Mouse (Mus musculus): Measurements from ENCODE around the gene Zic2.

DNA sequence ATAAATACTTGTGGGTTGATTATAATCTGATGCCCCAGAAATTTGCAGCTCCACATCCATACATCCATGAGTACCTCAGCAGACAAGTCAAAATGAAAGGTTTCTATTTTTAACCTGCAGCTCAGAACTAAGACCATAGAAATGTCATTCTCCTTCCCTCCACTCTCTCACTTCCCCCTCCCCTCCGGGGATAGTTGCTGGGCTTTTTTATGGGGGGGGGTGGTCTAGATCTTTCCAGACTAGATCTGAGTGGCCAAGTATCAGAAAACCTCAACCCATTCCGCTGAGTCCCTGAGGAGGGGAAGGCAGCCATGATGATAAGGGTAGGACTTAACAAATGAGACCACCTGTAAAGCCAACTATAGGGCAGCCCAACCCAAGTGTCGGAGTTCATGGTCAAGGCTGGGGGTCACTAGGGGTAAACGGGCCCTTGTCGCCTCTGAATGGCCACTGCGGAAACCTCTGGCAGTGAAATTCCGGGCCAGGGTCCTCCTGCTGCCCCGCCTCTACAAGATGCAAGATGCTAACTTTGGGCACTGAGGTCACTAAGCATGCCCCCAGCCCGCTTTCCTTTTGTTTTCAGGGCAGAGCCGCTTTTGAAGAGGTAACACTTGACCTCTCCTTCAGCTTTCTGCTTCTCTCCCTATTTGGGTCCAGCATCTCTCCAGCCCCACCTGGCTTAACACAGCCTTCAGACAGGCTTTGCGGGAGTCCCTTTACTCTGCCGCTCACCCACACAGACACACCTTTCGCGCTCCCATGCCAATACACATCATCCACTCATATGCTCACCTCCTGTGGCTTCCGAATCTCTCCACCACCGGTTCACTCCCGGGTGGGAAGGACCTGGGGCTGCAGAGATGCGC lies 8.6 kb downstream of the Zic2 start:
- TF ChIP-seq POLR2A (IDR thresholded peaks at IDR 0.05; ENCODE audit: control insufficient read depth, extremely low read depth, insufficient read depth, low read length, poor library complexity) (no peak), CTCF (IDR thresholded peaks at IDR 0.05; ENCODE audit: borderline replicate concordance, control insufficient read depth, extremely low read depth, insufficient read depth, low read length, poor library complexity) (no peak)
